Mouse (Mus musculus) embryonic facial prominence, embryonic 14.5 days (tissue): ENCODE measurements around the gene Peli1. TPM values are rescaled to one million over a fixed set of nuclear protein-coding genes. Genes with fewer than 3 reads are reported as not detected.

Source experiments
- ATAC-seq: fragments of 200-750 bp; cut with Nextera tagmentation; 2 replicates; pipeline ENCODE4 v1.8.0; 2017; ENCODE audit warnings: low read depth, moderate number of reproducible peaks, moderate TSS enrichment
- DNase-seq: peaks from one replicate; pipeline ENCODE4 v3.0.0-alpha.2; 2015; ENCODE audit warnings: low spot score
- H3K27ac ChIP-seq: fragments of 300-500 bp; sonication (generic); replicated peaks from 2 replicates; pipeline ENCODE4 v1.5.1; 2014; ENCODE audit warnings: low read depth, mild to moderate bottlenecking, low read length, moderate library complexity
- H3K27me3 ChIP-seq: fragments of 300-500 bp; sonication (generic); replicated peaks from 2 replicates; pipeline ENCODE4 v1.6.1; 2014; ENCODE audit warnings: low read length; ENCODE audit not compliant: control insufficient read depth, insufficient read depth
- H3K36me3 ChIP-seq: fragments of 300-500 bp; sonication (generic); 2 replicates; pipeline ENCODE4 v1.6.1; 2014; ENCODE audit warnings: low read length, mixed read lengths; ENCODE audit not compliant: control insufficient read depth, insufficient read depth
- H3K4me1 ChIP-seq: fragments of 300-500 bp; sonication (generic); 2 replicates; pipeline ENCODE4 v1.6.1; 2014; ENCODE audit warnings: antibody characterized with exemption, low read length; ENCODE audit not compliant: control insufficient read depth, insufficient read depth
- H3K4me2 ChIP-seq: fragments of 300-500 bp; sonication (generic); 2 replicates; pipeline ENCODE4 v1.6.1; 2014; ENCODE audit warnings: low read depth, mild to moderate bottlenecking, low read length, moderate library complexity, mixed read lengths
- H3K4me3 ChIP-seq: fragments of 300-500 bp; sonication (generic); 2 replicates; pipeline ENCODE4 v1.5.1; 2014; ENCODE audit warnings: low read depth, mild to moderate bottlenecking, low read length
- H3K9ac ChIP-seq: fragments of 300-500 bp; sonication (generic); 2 replicates; pipeline ENCODE4 v1.6.1; 2014; ENCODE audit warnings: low read depth, mild to moderate bottlenecking, low read length, moderate library complexity, mixed read lengths
- H3K9me3 ChIP-seq: fragments of 300-500 bp; sonication (generic); 2 replicates; pipeline ENCODE4 v1.6.1; 2016; ENCODE audit warnings: low read length; ENCODE audit not compliant: control insufficient read depth
- WGBS: fragments of 180-500 bp; shearing (Covaris S2); extraction: QIAGEN DNeasy Blood & Tissue Kit; methylation state at CpG from one replicate; pipeline ENCODE4 v1.1.7; 2014; 5-methylcytosine and 5-hydroxymethylcytosine counted together
- polyA plus RNA-seq: library from polyadenylated mRNA; unstranded; fragments of >200 nt; fragmentation: Nextera tagmentation; extraction: Ambion mirVana; gene quantifications from 2 replicates; pipeline ENCODE4 v1.2.1, GENCODE M21; 2014

The Peli1 gene
- 41.3 and 47.2 TPM in 2 replicates for polyA plus RNA-seq

- WGBS, result 0% methylated on average over 19 of the region's 24 CpGs
Measured at GRCm38 (mm10) chr11:21091067-21091427, at the start of gene Peli1. Gene Peli1 (plus strand): TSS chr11:21091291.

GRCm38 (mm10) chr11:21042590-21042989, 48.5 kb upstream of the Peli1 start:
- Histone ChIP-seq H3K4me1 (no peaks in the 10 kb centered on the region), H3K9ac (no peak overlapping the region), H3K36me3 (no peaks in the 10 kb centered on the region), H3K9me3 (no peaks in the 10 kb centered on the region), H3K4me3 (no peak overlapping the region), H3K4me2 (no peak overlapping the region), H3K27me3 (no peaks in the 10 kb centered on the region), H3K27ac (no peak overlapping the region)
- DNase-seq (no peak), ATAC-seq (no peak)
- WGBS, result 89% methylated on average over 5 of the region's 5 CpGs

More at GRCm38 (mm10) chr11:21091067-21091427, at the start of gene Peli1:
- H3K9me3 ChIP-seq, result no peaks in the 10 kb centered on the region
- peak within 1 kb of the TSS; percentile 98 for H3K9ac ChIP-seq
- H3K4me2 ChIP-seq, result peak within 1 kb of the TSS; percentile 79
- peak; percentile 99 for DNase-seq
- peak within 1 kb of the TSS; percentile 99 for H3K27ac ChIP-seq
- peak; percentile 99 for ATAC-seq
- no peaks in the 10 kb centered on the region for H3K36me3 ChIP-seq
- no peaks in the 10 kb centered on the region for H3K27me3 ChIP-seq
- peak within 1 kb of the TSS; percentile 93 for H3K4me3 ChIP-seq
- peaks cover 7% of the 10 kb centered on the region for H3K4me1 ChIP-seq

GRCm38 (mm10) chr11:21046188-21046587, 44.9 kb upstream of the Peli1 start:
- DNase-seq, result no peak
- Histone ChIP-seq H3K36me3 (no peaks in the 10 kb centered on the region), H3K4me3 (no peak overlapping the region), H3K27ac (no peak overlapping the region), H3K9ac (no peak overlapping the region), H3K4me1 (no peaks in the 10 kb centered on the region), H3K27me3 (no peaks in the 10 kb centered on the region), H3K4me2 (no peak overlapping the region), H3K9me3 (no peaks in the 10 kb centered on the region)
- ATAC-seq, result no peak
- WGBS, result 76% methylated on average over 2 of the region's 2 CpGs

- Histone ChIP-seq H3K27ac (no peak overlapping the region), H3K9ac (no peak overlapping the region), H3K27me3 (no peaks in the 10 kb centered on the region), H3K4me3 (no peak overlapping the region), H3K4me2 (no peak overlapping the region), H3K4me1 (no peaks in the 10 kb centered on the region), H3K9me3 (no peaks in the 10 kb centered on the region), H3K36me3 (no peaks in the 10 kb centered on the region)
- ATAC-seq (no peak), DNase-seq (peak; percentile 42)
- 68% methylated on average over 2 of the region's 2 CpGs for WGBS
Measured at GRCm38 (mm10) chr11:21047921-21048320, 43.2 kb upstream of the Peli1 start.

- WGBS, result 81% methylated on average over 9 of the region's 9 CpGs
- no peak overlapping the region for H3K9ac ChIP-seq
- no peak for DNase-seq
- no peaks in the 10 kb centered on the region for H3K4me1 ChIP-seq
- H3K27ac ChIP-seq, result no peak overlapping the region
- no peaks in the 10 kb centered on the region for H3K9me3 ChIP-seq
- no peaks in the 10 kb centered on the region for H3K27me3 ChIP-seq
- no peak for ATAC-seq
- H3K4me2 ChIP-seq, result no peak overlapping the region
- H3K4me3 ChIP-seq, result no peak overlapping the region
- H3K36me3 ChIP-seq, result no peaks in the 10 kb centered on the region
Measured at GRCm38 (mm10) chr11:21051716-21052115, 39.4 kb upstream of the Peli1 start.

GRCm38 (mm10) chr11:21054587-21054986, 36.5 kb upstream of the Peli1 start:
- Histone ChIP-seq H3K9ac (no peak overlapping the region), H3K4me2 (no peak overlapping the region), H3K4me3 (no peak overlapping the region), H3K4me1 (no peaks in the 10 kb centered on the region), H3K27me3 (no peaks in the 10 kb centered on the region), H3K27ac (no peak overlapping the region), H3K9me3 (no peaks in the 10 kb centered on the region), H3K36me3 (no peaks in the 10 kb centered on the region)
- DNase-seq, result no peak
- no peak for ATAC-seq

- ATAC-seq, result no peak
- no peak overlapping the region for H3K4me3 ChIP-seq
- no peaks in the 10 kb centered on the region for H3K27me3 ChIP-seq
- WGBS, result 87% methylated on average over 13 of the region's 13 CpGs
- H3K4me2 ChIP-seq, result no peak overlapping the region
- DNase-seq, result no peak
- no peaks in the 10 kb centered on the region for H3K9me3 ChIP-seq
- H3K4me1 ChIP-seq, result no peaks in the 10 kb centered on the region
- H3K9ac ChIP-seq, result no peak overlapping the region
- H3K36me3 ChIP-seq, result no peaks in the 10 kb centered on the region
- no peak overlapping the region for H3K27ac ChIP-seq
Measured at GRCm38 (mm10) chr11:21056109-21056850, 34.8 kb upstream of the Peli1 start.

GRCm38 (mm10) chr11:21057511-21058414, 33.3 kb upstream of the Peli1 start:
- Histone ChIP-seq H3K4me3 (no peak overlapping the region), H3K27ac (no peak overlapping the region), H3K4me1 (no peaks in the 10 kb centered on the region), H3K9ac (no peak overlapping the region), H3K36me3 (no peaks in the 10 kb centered on the region), H3K4me2 (no peak overlapping the region), H3K9me3 (no peaks in the 10 kb centered on the region), H3K27me3 (no peaks in the 10 kb centered on the region)
- 65% methylated on average over 17 of the region's 17 CpGs for WGBS
- no peak for ATAC-seq
- DNase-seq, result no peak
